Mouse (Mus musculus): Measurements from ENCODE around the gene Tbc1d2.
"Not testable (repeated sequence)": the region's sequence is repeated elsewhere in the genome, so short reads cannot be mapped to it uniquely, and the experiment has no call there.

The Tbc1d2 gene

GRCm38 (mm10) chr4:46642924-46643675, 6.9 kb downstream of the Tbc1d2 start:
- DNase-seq (ENCODE audit: extremely low spot score): no peak

- DNase-seq (ENCODE audit: extremely low spot score): no peak
These were observed 8.7 kb downstream of the Tbc1d2 start for GRCm38 (mm10) chr4:46641283-46641682.

- DNase-seq (ENCODE audit: extremely low spot score): no peak
These were observed 10.1 kb downstream of the Tbc1d2 start for GRCm38 (mm10) chr4:46639866-46640265.

GRCm38 (mm10) chr4:46637250-46637649, 12.8 kb downstream of the Tbc1d2 start:
- DNase-seq (ENCODE audit: extremely low spot score): not testable (repeated sequence)

GRCm38 (mm10) chr4:46635702-46636430, 14.1 kb downstream of the Tbc1d2 start:
- DNase-seq (ENCODE audit: extremely low spot score): no peak

GRCm38 (mm10) chr4:46634881-46635280, 15.1 kb downstream of the Tbc1d2 start:
- DNase-seq (ENCODE audit: extremely low spot score): no peak

GRCm38 (mm10) chr4:46633565-46633964, 16.4 kb downstream of the Tbc1d2 start:
- DNase-seq (ENCODE audit: extremely low spot score): not testable (repeated sequence)

- no peak for DNase-seq (ENCODE audit: extremely low spot score)
These were observed 17.5 kb downstream of the Tbc1d2 start for GRCm38 (mm10) chr4:46632465-46632864.

GRCm38 (mm10) chr4:46630390-46630789, 19.6 kb downstream of the Tbc1d2 start:
- DNase-seq (ENCODE audit: extremely low spot score): no peak

- no peak for DNase-seq (ENCODE audit: extremely low spot score)
These were observed 21.1 kb downstream of the Tbc1d2 start for GRCm38 (mm10) chr4:46628873-46629272.

- DNase-seq (ENCODE audit: extremely low spot score): no peak
These were observed 21.9 kb downstream of the Tbc1d2 start for GRCm38 (mm10) chr4:46628081-46628480.

- DNase-seq (ENCODE audit: extremely low spot score): no peak
These were observed 24.9 kb downstream of the Tbc1d2 start for GRCm38 (mm10) chr4:46625101-46625500.

GRCm38 (mm10) chr4:46623007-46623406, 27.0 kb downstream of the Tbc1d2 start:
- DNase-seq (ENCODE audit: extremely low spot score): no peak

- no peak for DNase-seq (ENCODE audit: extremely low spot score)
These were observed 29.1 kb downstream of the Tbc1d2 start for GRCm38 (mm10) chr4:46620946-46621345.

- DNase-seq (ENCODE audit: extremely low spot score): peak; percentile 44
These were observed 29.7 kb downstream of the Tbc1d2 start for GRCm38 (mm10) chr4:46620330-46620729.

GRCm38 (mm10) chr4:46618196-46618817, 31.7 kb downstream of the Tbc1d2 start:
- DNase-seq (ENCODE audit: extremely low spot score): no peak

- no peak for DNase-seq (ENCODE audit: extremely low spot score)
These were observed 32.6 kb downstream of the Tbc1d2 start for GRCm38 (mm10) chr4:46617408-46617807.

GRCm38 (mm10) chr4:46614641-46615040, 35.4 kb downstream of the Tbc1d2 start:
- DNase-seq (ENCODE audit: extremely low spot score): no peak

- no peak for DNase-seq (ENCODE audit: extremely low spot score)
These were observed 36.4 kb downstream of the Tbc1d2 start for GRCm38 (mm10) chr4:46613618-46614017.

GRCm38 (mm10) chr4:46611181-46611580, 38.8 kb downstream of the Tbc1d2 start:
- DNase-seq (ENCODE audit: extremely low spot score): peak; percentile 85

GRCm38 (mm10) chr4:46607601-46608000, 42.4 kb downstream of the Tbc1d2 start:
- DNase-seq (ENCODE audit: extremely low spot score): no peak

GRCm38 (mm10) chr4:46605451-46605850, 44.6 kb downstream of the Tbc1d2 start:
- DNase-seq (ENCODE audit: extremely low spot score): no peak

- no peak for DNase-seq (ENCODE audit: extremely low spot score)
These were observed 47.3 kb downstream of the Tbc1d2 start for GRCm38 (mm10) chr4:46602704-46603103.

Measured in embryo, embryonic 9.5 days (tissue).